ENCODE assay signal across 8 mouse cellular contexts in genomic region chr5:36484171-36484990, GRCm38 (mm10). TPM values are rescaled to one million over a fixed set of nuclear protein-coding genes. Genes with fewer than 3 reads are reported as not detected.
DNase-seq lines count a peak whose midpoint lies in the region; ATAC-seq and TF ChIP-seq lines count a peak whose summit lies in the region.

Gene Tada2b, minus strand, starts transcription at chr5:36484285.
Gene Ccdc96, plus strand, starts transcription at chr5:36484588.

- no peaks in the 10 kb centered on the region; the same call in 1 of the 2 replicates for H3K36me3 ChIP-seq in ES-E14 (ENCODE audit: control insufficient read depth, insufficient read depth, low read length, poor library complexity, severe bottlenecking)
- no peaks in the 10 kb centered on the region for H3K36me3 ChIP-seq in forebrain, embryonic 15.5 days

- in situ Hi-C loops in ES-E14 (cut with MboI; ENCODE audit: low sequenced_read_pairs in 2 of 2, unreplicated experiment in 2 of 2): no loop called here

- H3K27ac ChIP-seq in ES-E14 (ENCODE audit: insufficient read depth, low read depth, low read length, poor library complexity, severe bottlenecking): no peak within 1 kb of the TSS
- H3K27ac ChIP-seq in forebrain, embryonic 15.5 days (replicated peaks): peak within 1 kb of the TSS; percentile 78

- peak within 1 kb of the TSS; percentile 91 for H3K9ac ChIP-seq in ES-E14 (ENCODE audit: insufficient read depth, low read depth, low read length, poor library complexity, severe bottlenecking)
- H3K9ac ChIP-seq in forebrain, embryonic 15.5 days (replicated peaks): peak within 1 kb of the TSS; percentile 96

- peak; percentile 99 for ATAC-seq in forebrain, embryonic 15.5 days (replicated peaks)
- ATAC-seq in neutrophil, adult 5-6 weeks (ENCODE audit: extremely low read depth, insufficient number of reproducible peaks, low FRiP score, poor library complexity, severe bottlenecking): peak; percentile 90

- TF ChIP-seq CTCF in lung, adult 2 months (IDR thresholded peaks at IDR 0.05; ENCODE audit: insufficient read depth, low read length): no peak

- no peak for TF ChIP-seq POLR2A in lung, adult 2 months (IDR thresholded peaks at IDR 0.05; ENCODE audit: borderline replicate concordance, extremely low read depth, low read depth, low read length)

- WGBS in forebrain, embryonic 15.5 days: under 1% methylated on average over 87 of the region's 97 CpGs
- WGBS in lung, adult 2 months: 8% methylated on average over 96 of the region's 97 CpGs

- H3K9me3 ChIP-seq in ES-E14 (ENCODE audit: control insufficient read depth, insufficient read depth, low read depth, low read length): no peaks in the 10 kb centered on the region
- H3K9me3 ChIP-seq in forebrain, embryonic 15.5 days: no peaks in the 10 kb centered on the region

- H3K4me2 ChIP-seq in forebrain, embryonic 15.5 days (replicated peaks): peak within 1 kb of the TSS; percentile 97

- no peaks in the 10 kb centered on the region for H3K27me3 ChIP-seq in forebrain, embryonic 15.5 days

- H3K4me1 ChIP-seq in ES-E14 (ENCODE audit: control insufficient read depth in 2 of 2, insufficient read depth in 2 of 2, low read length in 2 of 2, poor library complexity in 1 of 2): peaks cover 0 to 8% of the 10 kb centered on the region in 2 experiments; a peak in 1 of 4 replicates
- H3K4me1 ChIP-seq in forebrain, embryonic 15.5 days: peaks cover 39% of the 10 kb centered on the region
- peaks cover 33% of the 10 kb centered on the region for H3K4me1 ChIP-seq in lung, adult 2 months (ENCODE audit: control insufficient read depth, insufficient read depth, low read length)

- intact Hi-C loops in heart, postnatal 25 days (cut with DNase I): no loop called here

- peak; percentile 95 for DNase-seq in ES-E14 (ENCODE audit: low read depth, low spot score)
- DNase-seq in cerebellum, adult 11-12 months: peak; percentile 100
- DNase-seq in heart, postnatal 25 days (ENCODE audit: low spot score): peak; percentile 99
- DNase-seq in layer of hippocampus, adult 18-20 months (ENCODE audit: low spot score in 2 of 2): peak; percentile 98 to 99
- DNase-seq in lung, adult 2 months: peak; percentile 91
- DNase-seq in thymus, adult 18-20 months: peak; percentile 97

- peak within 1 kb of the TSS; percentile 89 to 99 for H3K4me3 ChIP-seq in ES-E14 (ENCODE audit: insufficient read depth in 1 of 2, low read depth in 1 of 2, low read length in 2 of 2, poor library complexity in 1 of 2, severe bottlenecking in 1 of 2)
- H3K4me3 ChIP-seq in forebrain, embryonic 15.5 days: peak within 1 kb of the TSS; percentile 96
- peak within 1 kb of the TSS; percentile 90 for H3K4me3 ChIP-seq in lung, adult 2 months (replicated peaks; ENCODE audit: extremely low read depth, low read depth, low read length)

TF ChIP-seq in ES-E14, 5 proteins besides CTCF, POLR2A, EP300 and RAD21:
- TF ChIP-seq HCFC1 (IDR thresholded peaks at IDR 0.05; ENCODE audit: borderline replicate concordance, insufficient read depth, low read length) (no peak), ZNF384 (IDR thresholded peaks at IDR 0.05; ENCODE audit: low read depth, low read length) (no peak), ZC3H11A (IDR thresholded peaks at IDR 0.05; ENCODE audit: borderline replicate concordance, low read depth, low read length) (no peak), CHD2 (IDR thresholded peaks at IDR 0.05; ENCODE audit: low read depth, low read length) (peak; percentile 49; the same call in 1 of the 2 replicates)
TF ChIP-seq in ES-E14: peak in this region for 1.

RNA-seq across cellular contexts. Expression of gene Tada2b, which starts in this region (rescaled TPM):
- total RNA-seq in ES-E14 (2012; rRNA removed): 4.4 and 6.9 TPM in 2 replicates
- 2.8 and 2.9 TPM in 2 replicates for polyA plus RNA-seq in forebrain, embryonic 15.5 days (2015; fragmentation: Nextera tagmentation; extraction: Ambion mirVana)
- 10 to 100 TPM; 14.2 to 14.8 TPM for total RNA-seq in heart, postnatal 25 days (2021)
- 10 to 100 TPM; 39.9 to 42.0 TPM for total RNA-seq in layer of hippocampus, adult 18-20 months (2021)
- 13.4 and 13.9 TPM in 2 replicates for polyA plus RNA-seq in lung, adult 2 months (2012; rRNA removed)
- 26.4 and 28.9 TPM in 2 replicates for total RNA-seq in neutrophil, adult 5-6 weeks (2017)

RNA-seq across cellular contexts. Expression of gene Ccdc96, which starts in this region (rescaled TPM):
- 0.42 and 1.0 TPM in 2 replicates for total RNA-seq in ES-E14 (2012; rRNA removed)
- polyA plus RNA-seq in forebrain, embryonic 15.5 days (2015; fragmentation: Nextera tagmentation; extraction: Ambion mirVana): 3.0 and 3.2 TPM in 2 replicates
- under 1 TPM; 0.18 to 0.22 TPM for total RNA-seq in heart, postnatal 25 days (2021)
- total RNA-seq in layer of hippocampus, adult 18-20 months (2021): 1 to 10 TPM; 1.1 to 1.2 TPM
- polyA plus RNA-seq in lung, adult 2 months (2012; rRNA removed): 0.37 and 0.82 TPM in 2 replicates
- 0.35 and 0.49 TPM in 2 replicates for total RNA-seq in neutrophil, adult 5-6 weeks (2017)
